Mouse (Mus musculus): ENCODE results near the gene Rfx4.
A peak's percentile ranks its signal among the peaks of the same experiment; 100 is the strongest.

Rfx4 gene

DNA sequence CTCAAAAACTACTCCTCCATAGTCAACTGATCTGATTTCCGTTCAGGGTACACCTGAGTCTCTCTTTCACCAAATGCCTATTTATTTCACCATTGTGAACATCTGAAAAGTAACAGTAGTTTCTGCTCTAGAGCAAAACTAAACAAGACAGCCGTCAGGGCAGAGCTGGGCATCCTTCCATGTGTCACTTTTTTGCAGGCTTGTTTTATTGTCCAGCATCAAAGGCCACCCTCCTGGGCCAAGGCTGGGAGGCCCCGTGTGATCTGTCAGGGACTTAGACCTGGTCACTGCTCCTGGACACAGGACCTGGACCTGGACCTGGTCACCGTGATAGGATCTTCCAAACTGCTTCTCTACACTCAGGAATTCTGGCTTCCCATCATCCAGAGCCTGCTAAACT lies 116.1 kb downstream of the Rfx4 start:
- no peak for DNase-seq

GRCm38 (mm10) chr10:84879823-84880571 lies 124.1 kb downstream of the Rfx4 start:
- peak in 1 of 2 experiments; percentile 31 for DNase-seq

DNA sequence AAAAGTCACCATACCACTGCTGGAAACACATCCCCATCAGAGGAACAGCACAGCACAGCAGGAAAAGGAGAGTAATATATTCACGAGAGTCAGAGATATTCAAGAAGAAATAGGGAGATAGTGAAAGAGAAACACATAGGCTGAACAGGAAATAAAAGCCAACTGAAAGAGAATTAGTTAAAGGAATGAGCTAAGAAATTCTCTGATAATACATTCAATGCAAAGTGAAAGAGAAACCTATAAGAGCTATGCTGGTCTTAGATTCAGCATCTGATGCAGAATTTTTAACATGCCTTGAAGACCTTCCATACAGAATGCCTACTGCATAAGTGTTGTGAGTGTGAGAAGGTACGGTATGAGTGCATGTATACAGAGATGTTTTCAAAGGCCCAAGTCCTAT lies 126.7 kb downstream of the Rfx4 start:
- DNase-seq, result no peak

DNA sequence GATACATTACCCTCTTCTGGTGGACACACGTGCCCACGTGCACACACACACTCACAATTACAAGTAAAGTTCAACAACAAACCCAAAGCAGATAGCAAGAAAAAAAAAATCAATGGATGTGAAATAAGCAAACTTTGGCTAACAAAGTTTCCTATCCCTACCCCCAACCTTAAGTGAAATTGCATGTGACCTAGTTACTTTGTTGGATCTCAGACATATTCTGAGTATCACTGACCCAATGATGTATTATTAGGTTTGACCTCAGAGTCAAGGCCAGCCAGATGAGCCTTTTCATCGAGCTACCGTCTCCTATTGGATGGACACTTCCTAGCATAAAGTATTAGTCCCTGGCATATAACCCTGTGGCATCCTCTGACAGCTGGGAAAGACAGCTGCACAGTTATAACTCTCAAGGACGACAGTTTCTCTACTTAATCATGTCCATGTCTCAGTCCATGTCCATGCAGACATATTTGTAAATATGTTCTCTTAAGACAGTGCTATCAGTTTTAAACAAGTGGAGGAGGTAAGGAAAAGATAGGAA lies 129.6 kb downstream of the Rfx4 start:
- no peak for DNase-seq

GRCm38 (mm10) chr10:84886221-84886627 lies 130.4 kb downstream of the Rfx4 start:
- DNase-seq, result peak; percentile 52 to 81

GRCm38 (mm10) chr10:84886785-84887184 lies 130.9 kb downstream of the Rfx4 start:
- DNase-seq, result no peak

- no peak for DNase-seq
Measured at GRCm38 (mm10) chr10:84889096-84889846, 133.4 kb downstream of the Rfx4 start.

DNA sequence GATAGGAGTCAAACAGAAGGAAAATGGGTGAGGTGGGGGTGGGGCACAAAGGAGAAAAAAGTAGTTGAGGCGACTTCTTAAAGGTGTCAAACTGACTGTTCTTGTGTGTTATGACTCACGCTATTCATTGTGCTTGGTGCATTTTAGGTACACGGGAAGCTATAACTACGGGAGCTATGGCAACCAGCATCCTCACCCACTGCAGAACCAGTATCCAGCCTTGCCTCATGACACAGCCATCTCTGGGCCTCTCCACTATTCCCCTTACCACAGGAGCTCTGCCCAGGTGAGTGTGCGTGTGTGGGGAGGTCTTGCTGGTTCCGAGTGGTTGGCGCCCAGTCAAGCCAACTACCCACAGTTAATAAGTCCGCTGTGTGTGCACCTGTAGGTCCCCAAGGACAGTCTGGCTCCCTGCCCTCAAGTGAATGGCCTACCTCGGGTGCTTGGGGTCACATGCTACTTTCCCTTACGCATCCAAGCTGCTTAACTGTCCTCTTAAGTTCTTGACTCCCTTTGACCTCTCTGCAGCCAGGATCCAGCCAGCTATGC lies 140.0 kb downstream of the Rfx4 start:
- no peak for DNase-seq

GRCm38 (mm10) chr10:84896941-84897930 lies 141.4 kb downstream of the Rfx4 start:
- no peak for DNase-seq

- no peak for DNase-seq
Measured at GRCm38 (mm10) chr10:84898144-84898979, 142.5 kb downstream of the Rfx4 start.

GRCm38 (mm10) chr10:84901676-84902075 lies 145.8 kb downstream of the Rfx4 start:
- DNase-seq, result no peak

GRCm38 (mm10) chr10:84902213-84902612 lies 146.4 kb downstream of the Rfx4 start:
- DNase-seq, result no peak

DNA sequence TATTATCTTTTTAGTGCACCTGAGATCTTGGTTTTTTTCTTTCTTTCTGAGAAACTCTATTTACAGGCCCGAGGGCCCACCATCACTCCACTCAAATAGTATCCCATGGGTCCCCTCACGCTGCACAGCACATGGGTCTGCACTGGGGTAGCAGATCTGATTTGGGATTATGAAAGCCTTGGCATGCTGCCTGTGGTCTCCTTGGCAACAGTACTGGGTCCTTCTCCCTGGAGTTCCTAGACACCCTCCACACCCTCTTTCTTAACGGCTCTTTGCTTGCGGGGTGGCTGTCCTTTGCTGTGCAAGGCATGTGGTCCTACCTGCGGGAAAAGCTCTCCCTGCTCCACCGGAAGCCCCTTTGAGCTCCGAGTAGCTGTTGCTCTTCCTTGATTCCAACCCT lies 147.4 kb downstream of the Rfx4 start:
- DNase-seq, result no peak

GRCm38 (mm10) chr10:84903742-84904141 lies 147.9 kb downstream of the Rfx4 start:
- DNase-seq, result no peak

DNA sequence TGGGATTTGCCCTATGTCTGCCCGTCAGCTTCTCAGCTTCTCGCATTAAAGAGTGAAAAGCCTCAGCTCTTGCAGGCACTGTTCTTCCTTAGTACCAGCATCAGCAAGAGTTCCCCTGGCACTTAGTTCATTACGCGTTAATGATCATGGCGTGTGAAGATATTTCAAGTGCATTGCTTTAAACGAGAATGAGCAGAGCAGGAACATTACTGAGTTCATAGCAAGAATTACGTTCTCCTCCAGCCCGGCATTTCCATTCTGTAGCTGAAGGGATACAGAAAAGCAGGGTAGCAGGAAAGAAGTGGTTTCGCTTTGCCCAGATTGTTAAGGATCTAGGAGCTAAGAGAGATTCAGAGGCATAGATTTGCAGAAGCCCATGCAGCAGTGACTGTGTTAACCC lies 151.0 kb downstream of the Rfx4 start:
- no peak for DNase-seq

DNA sequence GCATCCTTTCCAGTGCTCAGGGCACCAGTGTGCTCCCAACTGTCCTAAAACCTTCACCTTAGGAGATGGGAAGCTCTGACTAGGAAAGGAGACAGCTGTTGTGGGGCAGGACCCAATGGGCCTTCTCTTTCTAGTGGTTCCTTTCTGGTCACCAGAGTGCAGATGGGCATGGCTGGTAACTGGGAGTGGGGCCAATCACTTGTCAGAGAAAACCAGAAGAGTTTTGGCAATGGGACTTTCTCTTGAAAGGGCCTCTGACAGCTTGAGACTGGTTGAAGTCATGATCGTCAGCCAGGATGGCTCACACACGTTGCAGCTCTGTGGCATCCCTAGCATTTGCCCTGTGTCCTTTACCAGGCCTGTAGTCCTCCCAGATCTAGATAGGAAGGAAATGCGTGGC lies 152.1 kb downstream of the Rfx4 start:
- no peak for DNase-seq

DNA sequence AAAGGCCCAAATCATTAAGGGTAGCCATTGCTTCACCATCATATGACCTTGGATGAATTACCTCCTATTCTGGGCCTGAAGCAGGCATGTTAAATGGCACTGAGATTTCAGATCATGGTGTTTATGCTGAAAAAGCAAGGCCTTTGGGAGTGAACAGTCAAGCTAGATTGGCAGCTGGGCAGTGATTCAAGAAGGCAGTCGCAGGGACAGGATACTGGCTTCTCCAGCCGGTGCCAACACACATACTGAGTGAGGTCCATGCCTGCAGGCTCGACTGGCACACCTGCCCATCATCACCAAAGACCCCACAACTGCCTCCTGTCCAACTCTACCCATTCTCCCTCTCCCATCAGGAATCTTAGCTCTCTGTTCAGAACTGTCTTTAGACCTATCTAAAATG lies 152.6 kb downstream of the Rfx4 start:
- DNase-seq, result no peak

GRCm38 (mm10) chr10:84909021-84909801 lies 153.3 kb downstream of the Rfx4 start:
- DNase-seq, result no peak

GRCm38 (mm10) chr10:84910194-84910593 lies 154.3 kb downstream of the Rfx4 start:
- no peak for DNase-seq

DNA sequence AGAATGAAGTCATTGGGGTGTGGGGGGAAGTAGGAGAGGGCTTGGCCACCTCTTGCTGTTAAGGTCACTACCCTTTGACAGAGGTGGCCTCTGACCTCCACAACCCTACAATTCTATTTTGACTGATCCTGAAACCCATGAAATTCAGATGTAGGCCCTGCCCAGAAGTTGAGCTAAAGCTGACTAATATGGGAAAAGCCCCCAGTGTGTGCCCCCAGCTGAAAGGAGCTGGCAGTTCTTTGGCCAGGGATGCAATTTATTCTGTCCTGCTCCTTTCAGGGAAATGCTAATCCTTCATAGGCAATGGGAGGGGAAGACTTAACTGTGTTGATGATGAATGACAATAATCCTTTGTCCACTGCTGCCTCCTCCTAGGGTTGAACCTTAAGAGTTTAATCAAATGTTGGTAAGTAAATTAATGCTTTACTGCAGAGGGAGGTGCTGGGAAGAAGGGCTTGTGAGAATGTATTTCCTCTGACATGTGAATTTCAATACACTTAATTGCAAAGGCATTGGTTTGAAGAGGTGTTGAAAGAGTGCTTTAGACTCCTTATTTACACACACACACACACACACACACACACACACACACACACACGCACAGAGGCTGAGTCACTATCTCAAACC lies 155.0 kb downstream of the Rfx4 start:
- DNase-seq, result no peak

All from lung, postnatal 4 days (tissue).